Mouse (Mus musculus) heart, embryonic 14.5 days (tissue): ENCODE data around the gene Mctp1. TPM values are rescaled to one million over a fixed set of nuclear protein-coding genes. Genes with fewer than 3 reads are reported as not detected.

Experiments
- ATAC-seq: fragments of 200-750 bp; cut with Nextera tagmentation; 2 replicates; pipeline ENCODE4 v1.8.0; 2017; ENCODE audit warnings: low read depth, moderate TSS enrichment; ENCODE audit not compliant: insufficient number of reproducible peaks, insufficient read depth, low FRiP score
- H3K27ac ChIP-seq, 2 experiments: fragments of 200-500 bp in 1 of 2; fragments of 300-500 bp in 1 of 2; sonication (generic) in 1 of 2; replicated peaks in 1 of 2; 2 replicates each; pipeline ENCODE4 v1.5.1; 2012 to 2014; ENCODE audit warnings: low read depth in 2 of 2, low read length in 2 of 2, control low read depth in 1 of 2, mild to moderate bottlenecking in 1 of 2, mixed read lengths in 1 of 2; ENCODE audit not compliant: control insufficient read depth in 1 of 2, insufficient read depth in 1 of 2
- H3K27me3 ChIP-seq: fragments of 300-500 bp; sonication (generic); 2 replicates; pipeline ENCODE4 v1.6.1; 2014; ENCODE audit warnings: mild to moderate bottlenecking, low read length, control low read depth; ENCODE audit not compliant: control insufficient read depth, insufficient read depth
- H3K36me3 ChIP-seq: fragments of 300-500 bp; sonication (generic); 2 replicates; pipeline ENCODE4 v1.6.1; 2014; ENCODE audit warnings: mild to moderate bottlenecking, control low read depth, low read length, mixed read lengths; ENCODE audit not compliant: control insufficient read depth, insufficient read depth
- H3K4me1 ChIP-seq, 2 experiments: fragments of 200-500 bp in 1 of 2; fragments of 300-500 bp in 1 of 2; sonication (generic) in 1 of 2; 2 replicates each; pipeline ENCODE4 v1.6.1; 2012 to 2014; ENCODE audit warnings: low read length in 2 of 2, control low read depth in 1 of 2, mixed read lengths in 1 of 2; ENCODE audit not compliant: control insufficient read depth in 2 of 2, insufficient read depth in 2 of 2
- H3K4me2 ChIP-seq: fragments of 300-500 bp; sonication (generic); 2 replicates; pipeline ENCODE4 v1.6.1; 2014; ENCODE audit warnings: mild to moderate bottlenecking, low read length
- H3K4me3 ChIP-seq, 2 experiments: fragments of 200-500 bp in 1 of 2; fragments of 300-500 bp in 1 of 2; sonication (generic) in 1 of 2; 2 replicates each; pipeline ENCODE4 v1.5.1; 2012 to 2014; ENCODE audit warnings: low read length in 2 of 2, mild to moderate bottlenecking in 2 of 2, control low read depth in 1 of 2, low read depth in 1 of 2, moderate library complexity in 1 of 2; ENCODE audit not compliant: control insufficient read depth in 1 of 2, insufficient read depth in 1 of 2
- H3K9ac ChIP-seq: fragments of 300-500 bp; sonication (generic); 2 replicates; pipeline ENCODE4 v1.6.1; 2014; ENCODE audit warnings: mild to moderate bottlenecking, low read length
- H3K9me3 ChIP-seq: fragments of 300-500 bp; sonication (generic); 2 replicates; pipeline ENCODE4 v1.6.1; 2016; ENCODE audit warnings: low read length, control low read depth; ENCODE audit not compliant: control insufficient read depth
- WGBS: fragments of 180-500 bp; shearing (Covaris S2); extraction: QIAGEN DNeasy Blood & Tissue Kit; methylation state at CpG from one replicate; pipeline ENCODE4 v1.1.7; 2014; 5-methylcytosine and 5-hydroxymethylcytosine counted together
- polyA plus RNA-seq: library from polyadenylated mRNA; unstranded; fragments of >200 nt; fragmentation: Nextera tagmentation; extraction: Ambion mirVana; gene quantifications from 2 replicates; pipeline ENCODE4 v1.2.1, GENCODE M21; 2014

The Mctp1 gene
- polyA plus RNA-seq, 1 experiment from 2014 or later = 0.45 TPM

GRCm38 (mm10) chr13:76481601-76482000 is 97.3 kb downstream of the Mctp1 start:
- peaks cover 0 to 8% of the 10 kb centered on the region in 2 experiments; a peak in 1 of 4 replicates for H3K4me1 ChIP-seq
- no peaks in the 10 kb centered on the region for H3K27me3 ChIP-seq
- H3K36me3 ChIP-seq = no peaks in the 10 kb centered on the region
- no peak overlapping the region for H3K27ac ChIP-seq
- no peak overlapping the region for H3K4me2 ChIP-seq
- no peaks in the 10 kb centered on the region for H3K9me3 ChIP-seq
- no peak overlapping the region for H3K9ac ChIP-seq
- no peak for ATAC-seq
- H3K4me3 ChIP-seq = no peak overlapping the region

- no peak overlapping the region for H3K9ac ChIP-seq
- no peaks in the 10 kb centered on the region for H3K36me3 ChIP-seq
- no peak overlapping the region for H3K4me2 ChIP-seq
- H3K27ac ChIP-seq = no peak overlapping the region
- ATAC-seq = no peak
- no peaks in the 10 kb centered on the region for H3K9me3 ChIP-seq
- no peak overlapping the region for H3K4me3 ChIP-seq
- 73% methylated on average over 2 of the region's 2 CpGs for WGBS
- no peaks in the 10 kb centered on the region for H3K27me3 ChIP-seq
- peaks cover 0 to 8% of the 10 kb centered on the region in 2 experiments; a peak in 1 of 4 replicates for H3K4me1 ChIP-seq
Measured at GRCm38 (mm10) chr13:76482998-76483397, 98.7 kb downstream of the Mctp1 start.

- Histone ChIP-seq H3K27me3 (no peaks in the 10 kb centered on the region), H3K4me3 (no peak overlapping the region), H3K4me1 (peaks cover 0 to 8% of the 10 kb centered on the region in 2 experiments; a peak in 1 of 4 replicates), H3K4me2 (no peak overlapping the region), H3K9me3 (no peaks in the 10 kb centered on the region), H3K27ac (peak overlapping the region in 1 of 2 experiments; percentile 41; a peak in 2 of 4 replicates), H3K9ac (no peak overlapping the region), H3K36me3 (no peaks in the 10 kb centered on the region)
- 0% methylated on average over 2 of the region's 2 CpGs for WGBS
- ATAC-seq = peak; percentile 77
Measured at GRCm38 (mm10) chr13:76484086-76484709, 99.9 kb downstream of the Mctp1 start.

- Histone ChIP-seq H3K4me3 (no peak overlapping the region), H3K4me2 (no peak overlapping the region), H3K27ac (no peak overlapping the region), H3K9ac (no peak overlapping the region), H3K4me1 (no peaks in the 10 kb centered on the region), H3K36me3 (no peaks in the 10 kb centered on the region), H3K9me3 (no peaks in the 10 kb centered on the region), H3K27me3 (no peaks in the 10 kb centered on the region)
- WGBS = 70% methylated on average over 2 of the region's 2 CpGs
- no peak for ATAC-seq
Measured at GRCm38 (mm10) chr13:76515896-76516295, 131.6 kb downstream of the Mctp1 start.

- Histone ChIP-seq H3K27ac (no peak overlapping the region), H3K4me3 (no peak overlapping the region), H3K4me1 (no peaks in the 10 kb centered on the region), H3K9ac (no peak overlapping the region), H3K4me2 (no peak overlapping the region), H3K27me3 (no peaks in the 10 kb centered on the region), H3K9me3 (no peaks in the 10 kb centered on the region), H3K36me3 (no peaks in the 10 kb centered on the region)
- ATAC-seq = no peak
- whole genome bisulfite sequencing = 92% methylated on average over 1 of the region's 1 CpGs
Measured at GRCm38 (mm10) chr13:76523170-76523569, 138.8 kb downstream of the Mctp1 start.

- Histone ChIP-seq H3K4me3 (no peak overlapping the region), H3K4me2 (no peak overlapping the region), H3K9ac (no peak overlapping the region), H3K27ac (no peak overlapping the region), H3K36me3 (no peaks in the 10 kb centered on the region), H3K27me3 (no peaks in the 10 kb centered on the region), H3K4me1 (no peaks in the 10 kb centered on the region), H3K9me3 (no peaks in the 10 kb centered on the region)
- no peak for ATAC-seq
Measured at GRCm38 (mm10) chr13:76527326-76527725, 143.0 kb downstream of the Mctp1 start.

- ATAC-seq = no peak
- no peak overlapping the region for H3K9ac ChIP-seq
- no peak overlapping the region for H3K4me3 ChIP-seq
- H3K4me2 ChIP-seq = no peak overlapping the region
- H3K4me1 ChIP-seq = no peaks in the 10 kb centered on the region
- 26% methylated on average over 1 of the region's 1 CpGs for WGBS
- no peaks in the 10 kb centered on the region for H3K27me3 ChIP-seq
- H3K36me3 ChIP-seq = no peaks in the 10 kb centered on the region
- no peaks in the 10 kb centered on the region for H3K9me3 ChIP-seq
- no peak overlapping the region for H3K27ac ChIP-seq
Measured at GRCm38 (mm10) chr13:76527751-76528150, 143.4 kb downstream of the Mctp1 start.

GRCm38 (mm10) chr13:76529915-76530314 is 145.6 kb downstream of the Mctp1 start:
- Histone ChIP-seq H3K9ac (no peak overlapping the region), H3K27ac (no peak overlapping the region), H3K4me1 (no peaks in the 10 kb centered on the region), H3K9me3 (no peaks in the 10 kb centered on the region), H3K27me3 (no peaks in the 10 kb centered on the region), H3K4me2 (no peak overlapping the region), H3K36me3 (no peaks in the 10 kb centered on the region), H3K4me3 (no peak overlapping the region)
- ATAC-seq = no peak
- 84% methylated on average over 2 of the region's 2 CpGs for WGBS
